Mouse (Mus musculus): Measurements from ENCODE around the gene Ccdc127. TPM values are rescaled to one million over a fixed set of nuclear protein-coding genes. Genes with fewer than 3 reads are reported as not detected.

Ccdc127 gene
- 31.4 and 33.1 TPM in 2 replicates for polyA plus RNA-seq (2015; fragmentation: Nextera tagmentation; extraction: Ambion mirVana)

- no peaks in the 10 kb centered on the region for H3K9me3 ChIP-seq (ENCODE audit: control insufficient read depth, low read length)
- H3K27me3 ChIP-seq (ENCODE audit: control insufficient read depth, insufficient read depth, low read length), result no peaks in the 10 kb centered on the region
- ATAC-seq (ENCODE audit: low FRiP score, low TSS enrichment), result peak; percentile 97
- TF ChIP-seq EP300 (optimal IDR thresholded peaks at IDR 0.05) (no peak), CTCF (IDR thresholded peaks at IDR 0.05; ENCODE audit: low read depth) (peak; percentile 45)
- H3K4me2 ChIP-seq (replicated peaks; ENCODE audit: low read depth), result peak within 1 kb of the TSS; percentile 71
- WGBS, result under 1% methylated on average over 57 of the region's 57 CpGs
- H3K4me1 ChIP-seq (replicated peaks; ENCODE audit: control insufficient read depth, insufficient read depth), result 0 out of 2 replicates have a peak, but pooled peaks cover 2% of the 10 kb centered on the region
- peak within 1 kb of the TSS; percentile 89 for H3K9ac ChIP-seq (ENCODE audit: low read length)
- H3K27ac ChIP-seq (replicated peaks), result peak within 1 kb of the TSS; percentile 91
- 0 out of 2 replicates have a peak, but pooled peaks cover 2% of the 10 kb centered on the region for H3K36me3 ChIP-seq (ENCODE audit: control insufficient read depth, insufficient read depth, low read length)
- H3K4me3 ChIP-seq (ENCODE audit: low read depth, low read length), result peak within 1 kb of the TSS; percentile 78
- peak; percentile 99 for DNase-seq (ENCODE audit: low spot score)
Measured at GRCm38 (mm10) chr13:74349566-74350434, at the start of gene Ccdc127, which contains the start of gene Sdha. Gene Ccdc127 (plus strand): TSS chr13:74350309. Gene Sdha (minus strand): TSS chr13:74350280.

- H3K4me3 ChIP-seq (ENCODE audit: low read depth, low read length), result no peak overlapping the region
- no peaks in the 10 kb centered on the region for H3K9me3 ChIP-seq (ENCODE audit: control insufficient read depth, low read length)
- no peak for TF ChIP-seq EP300 (optimal IDR thresholded peaks at IDR 0.05)
- TF ChIP-seq CTCF (IDR thresholded peaks at IDR 0.05; ENCODE audit: low read depth), result peak; percentile 95
- peak; percentile 75 for DNase-seq (ENCODE audit: low spot score)
- peaks cover 14% of the 10 kb centered on the region; the same call in 1 of the 2 replicates for H3K36me3 ChIP-seq (ENCODE audit: control insufficient read depth, insufficient read depth, low read length)
- no peak overlapping the region for H3K9ac ChIP-seq (ENCODE audit: low read length)
- no peaks in the 10 kb centered on the region for H3K27me3 ChIP-seq (ENCODE audit: control insufficient read depth, insufficient read depth, low read length)
- no peaks in the 10 kb centered on the region for H3K4me1 ChIP-seq (replicated peaks; ENCODE audit: control insufficient read depth, insufficient read depth)
- peak overlapping the region; percentile 45; the same call in 1 of the 2 replicates for H3K27ac ChIP-seq (replicated peaks)
- no peak overlapping the region for H3K4me2 ChIP-seq (replicated peaks; ENCODE audit: low read depth)
- WGBS, result 30% methylated on average over 4 of the region's 4 CpGs
- peak; percentile 79 for ATAC-seq (ENCODE audit: low FRiP score, low TSS enrichment)
Measured at GRCm38 (mm10) chr13:74300925-74301606, 49.0 kb upstream of the Ccdc127 start.

- H3K4me1 ChIP-seq (replicated peaks; ENCODE audit: control insufficient read depth, insufficient read depth), result no peaks in the 10 kb centered on the region
- TF ChIP-seq CTCF (IDR thresholded peaks at IDR 0.05; ENCODE audit: low read depth) (no peak), EP300 (optimal IDR thresholded peaks at IDR 0.05) (no peak)
- H3K36me3 ChIP-seq (ENCODE audit: control insufficient read depth, insufficient read depth, low read length), result peaks cover 17% of the 10 kb centered on the region; the same call in 1 of the 2 replicates
- ATAC-seq (ENCODE audit: low FRiP score, low TSS enrichment) (peak; percentile 92), DNase-seq (ENCODE audit: low spot score) (peak; percentile 26)
- H3K27ac ChIP-seq (replicated peaks), result peak overlapping the region; percentile 45; the same call in 1 of the 2 replicates
- no peaks in the 10 kb centered on the region for H3K9me3 ChIP-seq (ENCODE audit: control insufficient read depth, low read length)
- H3K4me2 ChIP-seq (replicated peaks; ENCODE audit: low read depth), result no peak overlapping the region
- H3K4me3 ChIP-seq (ENCODE audit: low read depth, low read length), result no peak overlapping the region
- WGBS, result 62% methylated on average over 6 of the region's 6 CpGs
- H3K27me3 ChIP-seq (ENCODE audit: control insufficient read depth, insufficient read depth, low read length), result no peaks in the 10 kb centered on the region
- no peak overlapping the region for H3K9ac ChIP-seq (ENCODE audit: low read length)
Measured at GRCm38 (mm10) chr13:74301607-74301984, 48.5 kb upstream of the Ccdc127 start.

- H3K4me2 ChIP-seq (replicated peaks; ENCODE audit: low read depth), result no peak overlapping the region
- no peak overlapping the region for H3K27ac ChIP-seq (replicated peaks)
- peaks cover 19% of the 10 kb centered on the region for H3K36me3 ChIP-seq (ENCODE audit: control insufficient read depth, insufficient read depth, low read length)
- DNase-seq (ENCODE audit: low spot score) (no peak), ATAC-seq (ENCODE audit: low FRiP score, low TSS enrichment) (peak; percentile 35; the same call in 1 of the 2 replicates)
- no peaks in the 10 kb centered on the region for H3K9me3 ChIP-seq (ENCODE audit: control insufficient read depth, low read length)
- no peaks in the 10 kb centered on the region for H3K4me1 ChIP-seq (replicated peaks; ENCODE audit: control insufficient read depth, insufficient read depth)
- no peaks in the 10 kb centered on the region for H3K27me3 ChIP-seq (ENCODE audit: control insufficient read depth, insufficient read depth, low read length)
- 81% methylated on average over 10 of the region's 10 CpGs for WGBS
- no peak overlapping the region for H3K9ac ChIP-seq (ENCODE audit: low read length)
- no peak for TF ChIP-seq EP300 (optimal IDR thresholded peaks at IDR 0.05)
- peak; percentile 55 for TF ChIP-seq CTCF (IDR thresholded peaks at IDR 0.05; ENCODE audit: low read depth)
- H3K4me3 ChIP-seq (ENCODE audit: low read depth, low read length), result no peak overlapping the region
Measured at GRCm38 (mm10) chr13:74302050-74303037, 47.8 kb upstream of the Ccdc127 start.

- ATAC-seq (ENCODE audit: low FRiP score, low TSS enrichment), result no peak
- WGBS, result 91% methylated on average over 6 of the region's 6 CpGs
- no peaks in the 10 kb centered on the region for H3K27me3 ChIP-seq (ENCODE audit: control insufficient read depth, insufficient read depth, low read length)
Measured at GRCm38 (mm10) chr13:74305380-74305779, 44.7 kb upstream of the Ccdc127 start.

More at GRCm38 (mm10) chr13:74305380-74305779, 44.7 kb upstream of the Ccdc127 start:
- Histone ChIP-seq H3K4me3 (ENCODE audit: low read depth, low read length) (no peak overlapping the region), H3K36me3 (ENCODE audit: control insufficient read depth, insufficient read depth, low read length) (peaks cover 29% of the 10 kb centered on the region), H3K27ac (replicated peaks) (no peak overlapping the region), H3K9me3 (ENCODE audit: control insufficient read depth, low read length) (no peaks in the 10 kb centered on the region), H3K4me2 (replicated peaks; ENCODE audit: low read depth) (no peak overlapping the region), H3K4me1 (replicated peaks; ENCODE audit: control insufficient read depth, insufficient read depth) (no peaks in the 10 kb centered on the region), H3K9ac (ENCODE audit: low read length) (no peak overlapping the region)
- no peak for DNase-seq (ENCODE audit: low spot score)
- TF ChIP-seq EP300 (optimal IDR thresholded peaks at IDR 0.05) (no peak), CTCF (IDR thresholded peaks at IDR 0.05; ENCODE audit: low read depth) (no peak)

Data from stomach, postnatal 0 days (tissue).